Mouse (Mus musculus) cerebral cortex, adult 2 months (tissue): Measurements from ENCODE around the gene Elof1.

Experiments
- WGBS: fragments of 180-500 bp; shearing (Covaris S2); methylation state at CpG from one replicate; pipeline ENCODE4 v1.1.7; 2018; 5-methylcytosine and 5-hydroxymethylcytosine counted together

The Elof1 gene

GRCm38 (mm10) chr9:22136765-22137547, 20.0 kb upstream of the Elof1 start:
- WGBS = 58% methylated on average over 23 of the region's 23 CpGs

- 88% methylated on average over 7 of the region's 7 CpGs for WGBS
Observed at GRCm38 (mm10) chr9:22135644-22136390, 18.8 kb upstream of the Elof1 start, which contains the start of gene Acp5. Gene Acp5, minus strand, starts transcription at chr9:22135711.

GRCm38 (mm10) chr9:22134988-22135643, 18.1 kb upstream of the Elof1 start:
- WGBS = 85% methylated on average over 9 of the region's 9 CpGs

GRCm38 (mm10) chr9:22134246-22134890, 17.4 kb upstream of the Elof1 start:
- WGBS = 94% methylated on average over 7 of the region's 7 CpGs

GRCm38 (mm10) chr9:22132220-22132619, 15.2 kb upstream of the Elof1 start:
- WGBS = 70% methylated on average over 11 of the region's 11 CpGs

- whole genome bisulfite sequencing = 10% methylated on average over 35 of the region's 35 CpGs
Observed at GRCm38 (mm10) chr9:22131226-22131981, 14.4 kb upstream of the Elof1 start.

- 87% methylated on average over 15 of the region's 15 CpGs for WGBS
Observed at GRCm38 (mm10) chr9:22125246-22126027, 8.5 kb upstream of the Elof1 start.

- 94% methylated on average over 3 of the region's 3 CpGs for WGBS
Observed at GRCm38 (mm10) chr9:22124169-22124568, 7.2 kb upstream of the Elof1 start.

- 87% methylated on average over 7 of the region's 7 CpGs for WGBS
Observed at GRCm38 (mm10) chr9:22123069-22123609, 6.2 kb upstream of the Elof1 start.

GRCm38 (mm10) chr9:22122005-22122404, 5.0 kb upstream of the Elof1 start:
- 81% methylated on average over 3 of the region's 3 CpGs for WGBS

GRCm38 (mm10) chr9:22119543-22119942, 2.6 kb upstream of the Elof1 start:
- WGBS = 41% methylated on average over 4 of the region's 4 CpGs

GRCm38 (mm10) chr9:22117754-22118456, 933 bp upstream of the Elof1 start:
- WGBS = 33% methylated on average over 10 of the region's 10 CpGs

GRCm38 (mm10) chr9:22116086-22116485, 886 bp downstream of the Elof1 start:
- WGBS = 10% methylated on average over 15 of the region's 15 CpGs

- 91% methylated on average over 4 of the region's 4 CpGs for WGBS
Observed at GRCm38 (mm10) chr9:22115635-22116034, 1.3 kb downstream of the Elof1 start.

- 88% methylated on average over 9 of the region's 9 CpGs for WGBS
Observed at GRCm38 (mm10) chr9:22108194-22108593, 8.8 kb downstream of the Elof1 start.

- WGBS = 7% methylated on average over 18 of the region's 18 CpGs
Observed at GRCm38 (mm10) chr9:22099922-22100321, 17.1 kb downstream of the Elof1 start.

GRCm38 (mm10) chr9:22098993-22099696, 17.8 kb downstream of the Elof1 start, which contains the start of gene Cnn1:
Gene Cnn1, plus strand, starts transcription at chr9:22099216.
- WGBS = 8% methylated on average over 14 of the region's 14 CpGs

- 2% methylated on average over 24 of the region's 24 CpGs for WGBS
Observed at GRCm38 (mm10) chr9:22095854-22096307, 21.1 kb downstream of the Elof1 start.

GRCm38 (mm10) chr9:22092746-22093145, 24.2 kb downstream of the Elof1 start:
- WGBS = 90% methylated on average over 6 of the region's 6 CpGs
